10 mouse cellular contexts compared by ENCODE assay signal in the genomic region with DNA sequence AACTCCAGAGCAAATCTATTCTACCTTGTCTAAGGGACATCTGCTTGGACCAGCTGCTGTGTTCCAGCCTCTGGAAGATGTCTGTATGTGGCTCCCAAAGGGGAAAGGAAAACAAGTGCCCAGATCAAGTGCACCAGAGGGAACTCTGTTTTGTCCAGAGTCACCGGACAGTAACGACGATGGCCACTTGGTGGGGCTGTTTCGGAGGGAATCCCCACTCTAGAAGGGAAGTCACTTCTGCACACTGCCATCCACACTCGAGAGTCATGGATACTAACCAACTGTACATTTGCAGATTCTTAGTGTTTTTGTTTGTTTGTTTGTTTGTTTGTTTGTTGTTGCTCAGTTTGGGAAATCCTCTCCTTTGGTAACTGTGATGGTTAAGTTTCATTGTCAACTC. TPM values are rescaled to one million over a fixed set of nuclear protein-coding genes. Genes with fewer than 3 reads are reported as not detected.
DNase-seq lines count a peak whose midpoint lies in the region; ATAC-seq and TF ChIP-seq lines count a peak whose summit lies in the region.
"Had no signal": no experiment of that assay in that cellular context is flagged by ENCODE, and none has a peak within 500 bp of the region (broad histone marks: within the 10 kb centered on the region; RNA-seq: fewer than 3 reads in every experiment).

No protein-coding gene starts in this region.

- no peak for DNase-seq in frontal cortex, postnatal 25 days (ENCODE audit: low spot score in 2 of 2)
- peak; percentile 38 for DNase-seq in liver
- peak; percentile 59 for DNase-seq in adrenal gland, postnatal 10 days
- peak; percentile 59 for DNase-seq in kidney, postnatal 10 days
- DNase-seq in spleen, adult 12 weeks (ENCODE audit: low spot score) = no peak

- H3K27ac ChIP-seq in liver, embryonic 12.5 days = no peak overlapping the region
- peak overlapping the region; percentile 76 for H3K27ac ChIP-seq in small intestine, adult 2 months (ENCODE audit: insufficient read depth, low read depth, low read length)
- H3K27ac ChIP-seq: limb, embryonic 12.5 days had no signal

- no peaks in the 10 kb centered on the region for H3K36me3 ChIP-seq in liver, embryonic 12.5 days
- no peaks in the 10 kb centered on the region for H3K36me3 ChIP-seq in small intestine, adult 2 months (ENCODE audit: control insufficient read depth, insufficient read depth, low read length)
- H3K36me3 ChIP-seq: G1E; limb, embryonic 12.5 days had no signal

- H3K4me1 ChIP-seq in liver, embryonic 12.5 days = 0 out of 2 replicates have a peak, but pooled peaks cover 4% of the 10 kb centered on the region
- H3K4me1 ChIP-seq in small intestine, adult 2 months (ENCODE audit: control insufficient read depth, insufficient read depth, insufficient read length, low read length) = peaks cover 24% of the 10 kb centered on the region

- no peaks in the 10 kb centered on the region for H3K9me3 ChIP-seq in liver, embryonic 12.5 days (replicated peaks)

- ATAC-seq in frontal cortex, adult (ENCODE audit: low TSS enrichment) = peak; percentile 80
- ATAC-seq in liver, embryonic 12.5 days = no peak

- no peak overlapping the region for H3K9ac ChIP-seq in liver, embryonic 12.5 days
- H3K9ac ChIP-seq: limb, embryonic 12.5 days had no signal

- peak; percentile 67; the same call in 1 of the 2 replicates for TF ChIP-seq CTCF in small intestine, adult 2 months (IDR thresholded peaks at IDR 0.05; ENCODE audit: extremely low read depth, insufficient read length, insufficient replicate concordance, low read depth, low read length)

- H3K27me3 ChIP-seq in liver, embryonic 12.5 days (replicated peaks) = no peaks in the 10 kb centered on the region
- H3K27me3 ChIP-seq in small intestine, adult 2 months (ENCODE audit: control insufficient read depth, insufficient read depth, low read length) = no peaks in the 10 kb centered on the region
- H3K27me3 ChIP-seq: limb, embryonic 12.5 days had no signal

- WGBS in liver, embryonic 12.5 days (ENCODE audit: insufficient replicate concordance) = 22% methylated on average over 5 of the region's 5 CpGs
- 40% methylated on average over 5 of the region's 5 CpGs for WGBS in small intestine, adult 2 months

- H3K4me3 ChIP-seq in liver, embryonic 12.5 days = no peak overlapping the region
- H3K4me3 ChIP-seq in small intestine, adult 2 months (ENCODE audit: low read depth, low read length) = no peak overlapping the region
- H3K4me3 ChIP-seq: limb, embryonic 12.5 days had no signal

- H3K4me2 ChIP-seq in liver, embryonic 12.5 days = no peak overlapping the region
- H3K4me2 ChIP-seq: limb, embryonic 12.5 days had no signal

- TF ChIP-seq POLR2A in small intestine, adult 2 months (IDR thresholded peaks at IDR 0.05; ENCODE audit: low read depth, low read length) = no peak

RNA-seq across cellular contexts. Expression of a gene that starts 4.5 kb away (rescaled TPM):
- polyA plus RNA-seq in liver, embryonic 12.5 days (2016; fragmentation: Nextera tagmentation; extraction: Ambion mirVana) = 20.9 and 23.6 TPM in 2 replicates
- total RNA-seq in adrenal gland, postnatal 10 days (2021) = 10 to 100 TPM; 15.1 to 32.4 TPM
- polyA plus RNA-seq in small intestine, adult 2 months (2012; rRNA removed) = 14.0 and 85.7 TPM in 2 replicates
- polyA plus RNA-seq: G1E; limb, embryonic 12.5 days had no signal

RNA-seq across cellular contexts. Expression of a gene that starts 23.8 kb away (rescaled TPM):
- polyA plus RNA-seq in liver, embryonic 12.5 days (2016; fragmentation: Nextera tagmentation; extraction: Ambion mirVana) = 0.91 and 1.4 TPM in 2 replicates
- 1 to 10 TPM; 3.4 to 6.1 TPM for total RNA-seq in adrenal gland, postnatal 10 days (2021)
- polyA plus RNA-seq in small intestine, adult 2 months (2012; rRNA removed) = 4.4 and 7.4 TPM in 2 replicates
- polyA plus RNA-seq: G1E had no signal

Comparison
In these comparisons a context has a peak if more than half of its experiments do, and no peak if none do; other contexts are left out.
1. DNase-seq: peak in liver (single experiment), adrenal gland, postnatal 10 days (single experiment) and kidney, postnatal 10 days (single experiment); none in frontal cortex, postnatal 25 days (0 of 2) and spleen, adult 12 weeks (single experiment).